Mouse (Mus musculus) urinary bladder, postnatal 14 days (tissue): ENCODE results near the gene Tsc1.

Experiments used
- DNase-seq: peaks from one replicate; pipeline ENCODE4 v3.0.0; 2021; ENCODE audit warnings: low spot score

Gene Tsc1

DNA sequence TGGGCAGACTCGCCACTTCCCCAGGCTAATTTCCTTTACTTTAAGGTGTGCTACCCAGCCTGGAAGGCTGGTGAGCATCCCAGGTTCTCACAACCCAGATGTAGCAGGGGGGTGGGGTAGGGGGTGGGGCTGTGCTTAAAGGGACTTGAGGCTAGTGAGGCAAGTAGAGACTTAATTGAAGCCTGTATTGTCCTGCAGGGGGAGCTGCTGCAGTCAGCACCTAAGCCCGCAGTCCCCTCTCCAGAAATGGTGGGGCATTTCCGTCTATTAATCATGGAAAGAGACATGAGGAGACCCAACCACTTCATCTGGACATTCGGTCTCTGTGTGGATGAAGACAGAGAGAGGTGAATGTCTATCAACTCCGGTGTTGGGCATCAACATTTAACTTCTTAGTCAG, 24.7 kb upstream of the Tsc1 start:
- DNase-seq: no peak

DNA sequence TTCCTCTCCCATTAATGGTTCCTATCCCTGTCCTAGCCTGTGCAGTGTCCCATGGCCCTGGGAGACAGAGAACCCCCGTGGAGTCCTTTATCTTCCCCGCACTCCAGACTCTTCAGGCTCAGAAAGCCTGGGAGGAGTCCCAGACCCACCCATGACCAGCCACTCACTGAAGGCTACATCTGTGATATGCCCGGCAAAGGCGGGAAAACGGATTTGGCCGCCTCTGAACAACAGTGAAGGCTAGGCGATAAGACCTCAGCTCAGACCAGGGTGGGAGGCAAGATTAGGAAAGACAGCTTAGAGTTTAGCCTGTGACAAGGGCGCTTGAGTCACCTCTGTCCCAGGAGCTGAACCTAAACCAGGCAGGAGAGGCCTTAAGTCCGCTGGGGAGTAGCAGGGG, 24.2 kb upstream of the Tsc1 start:
- no peak for DNase-seq

DNA sequence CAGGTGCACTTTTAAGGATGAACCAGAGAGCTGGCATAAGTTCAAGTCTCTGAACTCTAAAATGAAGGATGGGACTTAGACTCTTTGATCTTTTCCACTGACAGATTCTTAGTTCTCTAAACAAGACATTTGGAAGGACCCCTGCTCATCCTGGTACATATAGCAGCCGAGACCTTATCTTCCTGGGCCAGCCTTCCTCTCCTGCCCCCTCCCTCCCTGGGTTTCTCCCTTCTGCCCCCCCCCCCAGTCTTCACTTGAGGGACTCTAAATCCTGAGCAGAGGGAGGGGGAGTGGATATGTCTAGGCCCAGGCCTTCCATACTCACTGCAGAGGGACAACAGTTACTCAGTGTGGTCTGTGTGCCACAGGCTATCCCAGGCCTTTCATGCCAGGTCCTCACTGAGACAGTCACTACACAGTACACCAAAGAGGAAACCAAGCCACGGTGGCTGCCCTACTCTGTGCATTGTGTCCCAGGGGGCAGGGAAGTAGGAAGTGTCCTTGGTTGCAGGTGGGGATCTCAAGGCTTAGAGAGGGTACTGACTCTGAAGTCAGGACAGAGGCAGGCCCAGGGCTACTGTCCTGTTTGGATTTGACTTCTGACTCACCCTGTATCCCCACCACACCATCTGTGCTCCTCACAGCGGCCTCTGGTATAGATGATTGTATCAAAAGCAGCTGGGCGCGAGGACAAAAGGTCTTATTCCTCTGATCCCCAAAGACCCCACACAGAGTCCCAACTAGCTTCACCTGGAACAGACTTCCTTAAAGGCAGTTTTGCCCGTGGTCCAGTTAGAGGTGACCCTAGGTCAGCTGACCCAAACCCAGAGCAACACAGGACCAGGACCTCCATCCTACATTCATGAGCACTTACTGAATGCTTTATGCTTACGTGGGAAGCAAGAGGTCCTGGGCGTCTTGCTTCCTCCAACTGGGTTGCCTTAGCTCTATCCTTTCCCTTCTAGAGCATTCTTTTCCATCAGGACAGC, 23.2 kb upstream of the Tsc1 start:
- no peak for DNase-seq

DNA sequence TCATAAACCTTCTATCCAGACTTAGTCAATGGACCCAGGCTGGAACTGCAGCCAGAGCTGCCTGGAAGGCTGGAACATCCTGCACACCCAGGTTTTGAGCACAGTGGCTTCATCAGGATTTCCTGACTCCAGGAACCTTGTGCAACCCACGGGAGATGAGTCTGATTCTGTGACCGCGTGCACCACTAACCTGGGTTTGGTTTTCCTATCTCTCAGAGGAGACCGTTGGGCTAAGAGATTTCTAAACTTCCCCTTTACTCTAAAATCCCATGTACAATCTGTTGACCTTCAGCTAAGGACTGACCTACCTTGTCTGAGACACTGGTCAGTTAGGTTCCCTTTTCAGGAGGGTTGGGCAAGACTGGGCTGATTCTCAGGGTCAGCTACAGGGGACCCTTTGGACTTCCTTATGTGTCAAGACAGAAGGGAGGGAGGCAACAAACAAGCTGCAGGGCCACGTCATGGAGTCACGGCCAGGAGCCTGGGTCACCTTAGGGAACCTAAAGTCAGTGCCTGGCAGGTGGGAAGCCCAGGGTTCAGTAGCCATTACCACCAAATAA, 22.2 kb upstream of the Tsc1 start:
- DNase-seq: no peak

DNA sequence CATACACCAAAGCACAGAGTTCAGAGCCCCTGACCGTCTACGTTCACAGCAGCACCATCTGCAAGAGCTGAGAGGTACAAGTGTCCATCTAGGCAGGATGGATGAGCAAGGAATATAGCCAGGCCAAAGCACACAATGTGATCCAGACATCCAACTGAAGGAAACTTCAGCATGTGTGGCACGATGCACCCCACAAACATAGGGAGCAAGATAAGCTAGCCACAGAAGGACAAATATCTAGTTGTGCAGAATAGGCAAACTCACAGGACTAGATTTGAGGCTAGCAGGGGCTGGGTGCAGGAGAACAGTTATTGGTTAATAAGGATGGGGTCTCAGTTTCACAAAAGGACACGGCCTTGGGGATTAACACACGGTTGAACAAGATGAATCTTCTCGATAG, 21.7 kb upstream of the Tsc1 start:
- no peak for DNase-seq

DNA sequence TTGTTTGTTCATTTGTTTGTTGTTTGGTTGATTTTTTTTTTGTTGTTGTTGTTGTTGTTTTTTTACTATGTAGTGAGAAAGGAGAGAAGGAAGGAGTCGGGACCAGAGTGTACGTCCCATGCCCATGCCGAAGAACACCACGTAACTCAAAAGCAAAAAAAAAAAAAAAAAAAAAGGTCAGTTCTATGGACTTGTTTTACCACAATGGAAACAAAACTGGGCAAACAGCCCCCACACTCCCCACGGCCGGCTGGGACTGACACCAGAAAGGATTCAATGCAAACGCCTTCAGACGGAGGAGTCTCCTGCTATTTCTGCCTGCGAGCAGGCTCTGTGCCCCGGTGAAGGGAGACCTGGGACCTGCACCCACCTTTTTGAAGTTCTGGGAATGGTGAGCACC, 20.5 kb upstream of the Tsc1 start:
- DNase-seq: no peak

DNA sequence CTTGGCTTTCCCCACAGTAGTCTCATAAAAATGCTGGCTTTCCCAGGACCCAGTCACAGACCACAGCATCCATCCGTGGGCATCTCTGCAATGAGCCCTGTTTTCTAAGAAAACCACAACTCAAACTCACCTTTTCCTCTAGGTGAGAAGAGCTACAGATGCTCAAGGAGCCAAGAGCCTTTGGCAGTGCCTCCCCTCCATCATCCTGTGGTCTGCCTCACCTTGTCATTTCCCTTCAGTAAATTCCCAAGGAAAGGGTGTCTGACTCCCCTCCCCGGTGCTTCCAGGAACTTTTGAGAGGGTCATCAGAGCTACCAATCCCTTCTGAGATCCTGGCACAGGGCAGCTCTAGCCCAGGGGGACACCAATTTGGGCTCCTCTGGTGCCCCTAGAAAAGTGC, 19.9 kb upstream of the Tsc1 start:
- no peak for DNase-seq

DNA sequence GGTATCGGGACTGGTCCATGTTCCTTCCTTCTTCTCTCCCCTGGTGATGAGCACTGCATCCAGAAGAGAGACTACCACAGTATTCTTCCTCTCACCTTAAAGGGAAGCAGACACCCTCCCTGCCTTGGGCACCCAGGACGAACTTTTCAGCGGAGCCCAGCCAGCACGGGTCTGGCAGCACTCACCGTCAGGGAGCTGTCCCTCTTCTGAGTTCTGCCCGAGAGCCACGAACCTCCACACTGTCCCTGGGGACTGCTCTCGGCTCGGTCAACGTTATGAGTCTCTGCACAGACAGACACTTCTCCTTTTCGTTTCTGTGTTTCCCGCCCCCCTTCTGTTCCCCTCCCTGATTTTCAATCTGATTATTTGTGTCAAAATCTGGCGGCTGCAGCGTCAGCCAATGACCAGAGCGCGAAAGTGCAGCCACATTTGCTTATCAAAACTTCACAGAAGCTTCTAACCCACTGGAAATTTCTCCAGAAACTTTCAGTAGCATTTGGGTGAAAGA, 19.3 kb upstream of the Tsc1 start, which contains the start of gene Gfi1b:
Gene Gfi1b, minus strand, starts transcription at position 319 of the 508 bp plus-strand sequence.
- no peak for DNase-seq

DNA sequence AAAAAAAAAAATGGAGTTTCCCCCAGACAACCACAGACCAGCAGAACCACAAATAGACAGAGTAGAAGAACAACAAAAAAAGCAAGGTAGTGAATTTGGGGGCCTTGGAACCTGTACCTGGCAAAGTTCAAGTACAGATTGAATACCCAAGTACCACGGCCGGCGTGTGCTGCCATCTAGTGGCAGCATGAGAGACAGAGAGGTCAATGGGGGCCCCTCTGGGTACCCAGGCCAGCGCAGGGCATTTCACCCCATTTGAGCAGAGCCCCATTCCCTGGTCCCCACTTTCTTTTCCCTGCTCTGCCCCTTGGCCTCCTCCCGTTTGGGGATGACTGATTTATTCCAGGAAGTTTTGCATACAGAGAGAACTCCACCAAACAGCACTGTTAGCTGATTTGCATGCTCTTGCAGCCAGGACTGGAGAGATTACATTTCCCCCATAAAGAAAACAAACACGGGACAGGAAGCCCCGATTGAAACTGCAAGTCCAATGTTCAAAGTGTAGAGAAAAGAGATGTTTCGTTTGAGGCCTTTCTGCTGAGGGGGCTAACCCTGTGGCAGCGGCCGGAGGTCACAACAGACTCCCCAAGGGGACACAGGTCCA, 18.4 kb upstream of the Tsc1 start:
- DNase-seq: peak; percentile 15

DNA sequence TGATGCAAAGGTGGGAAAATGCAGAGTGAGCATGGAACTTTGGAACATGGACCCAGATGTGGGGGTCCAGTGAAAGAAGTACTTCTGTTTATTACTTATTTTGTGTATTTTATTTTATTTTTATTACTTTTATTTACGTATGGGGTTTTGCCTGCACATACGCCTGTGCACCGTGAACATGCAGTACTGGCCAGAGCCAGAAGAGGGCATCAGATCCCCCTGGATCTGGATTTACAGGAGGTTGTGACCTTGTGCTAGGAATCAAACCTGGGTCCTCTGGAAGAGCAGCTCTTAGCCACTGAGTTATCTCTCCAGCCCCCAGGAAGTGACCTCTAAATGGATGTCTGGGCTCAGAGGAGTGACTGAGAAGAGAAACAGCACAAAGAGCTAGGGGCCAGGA, 16.2 kb upstream of the Tsc1 start:
- no peak for DNase-seq

DNA sequence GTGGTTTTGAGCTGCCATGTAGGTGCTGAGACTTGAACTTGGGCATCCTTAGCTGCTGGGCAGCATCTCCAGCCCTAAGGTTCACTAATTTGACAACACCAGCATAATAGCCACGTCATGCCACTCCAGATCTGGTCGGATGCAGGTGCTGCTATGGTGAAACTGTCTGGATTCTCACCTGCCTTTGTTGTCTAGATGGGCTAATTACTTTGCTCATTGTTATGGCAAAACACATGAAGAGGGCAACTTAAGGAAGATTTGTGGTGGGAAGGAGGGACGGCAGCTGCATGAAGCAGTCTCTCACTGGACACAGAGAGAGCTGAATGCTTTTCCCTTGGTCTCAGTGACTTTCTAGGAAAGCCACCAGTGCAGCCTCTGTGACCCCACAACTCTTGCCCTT, 15.0 kb upstream of the Tsc1 start:
- DNase-seq: no peak

DNA sequence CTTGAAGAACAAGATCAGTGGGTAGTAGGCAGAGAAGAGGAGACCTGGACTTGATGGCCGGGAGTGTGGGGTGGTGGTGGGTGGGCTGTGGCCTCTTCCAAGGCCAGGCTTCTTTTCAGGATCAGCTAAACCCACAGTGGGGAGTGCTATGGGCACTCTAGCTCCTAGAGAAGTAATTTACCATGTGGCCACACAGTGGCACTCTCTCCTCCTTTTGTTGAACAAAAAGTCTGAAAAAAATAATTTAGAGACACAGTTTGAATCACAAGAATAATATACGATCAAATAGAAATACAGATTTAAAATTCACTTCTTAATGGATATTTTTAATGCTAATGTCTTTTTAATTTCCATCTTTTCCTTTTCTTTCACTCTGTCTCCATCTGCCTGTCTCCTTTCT, 13.0 kb upstream of the Tsc1 start:
- no peak for DNase-seq

DNA sequence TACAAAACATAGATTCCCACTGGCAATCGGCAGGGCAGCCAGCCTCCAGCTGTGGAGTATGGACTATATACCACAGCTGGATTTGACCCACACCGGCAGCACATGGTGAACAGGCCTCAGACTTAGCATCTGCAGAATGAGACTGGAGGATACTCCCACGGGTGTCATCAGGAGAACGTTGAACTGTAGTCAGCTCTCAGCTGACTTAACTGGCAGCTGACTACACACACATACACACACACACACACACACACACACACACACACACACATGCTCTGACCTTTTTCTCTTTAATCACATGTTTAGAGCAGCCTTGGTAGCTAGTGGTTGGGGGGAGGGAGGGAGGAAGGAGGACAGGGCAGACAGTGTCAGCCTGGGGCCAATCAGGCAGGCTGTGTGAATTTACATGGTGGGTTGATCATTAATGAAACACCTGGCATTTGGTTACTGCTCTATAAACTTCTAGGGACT, 11.1 kb upstream of the Tsc1 start:
- DNase-seq: no peak

DNA sequence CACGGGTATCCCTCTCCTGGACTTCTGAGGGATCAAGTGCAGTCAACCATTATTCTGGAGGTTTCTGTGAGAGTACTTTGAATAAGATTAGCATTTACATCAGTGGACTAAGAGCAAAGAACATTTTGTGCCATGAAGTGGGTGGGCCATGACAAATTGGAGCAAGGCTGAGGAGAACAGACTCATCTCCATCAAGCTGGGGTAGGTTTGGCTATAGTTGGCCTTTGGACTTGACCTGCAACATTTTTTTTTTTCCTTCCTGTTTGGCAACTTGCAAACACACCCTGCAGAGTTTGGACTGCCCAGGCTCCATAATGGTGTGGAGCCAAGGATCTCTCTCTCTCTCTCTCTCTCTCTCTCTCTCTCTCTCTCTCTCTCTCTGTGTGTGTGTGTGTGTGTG, 8.4 kb upstream of the Tsc1 start:
- DNase-seq: no peak

DNA sequence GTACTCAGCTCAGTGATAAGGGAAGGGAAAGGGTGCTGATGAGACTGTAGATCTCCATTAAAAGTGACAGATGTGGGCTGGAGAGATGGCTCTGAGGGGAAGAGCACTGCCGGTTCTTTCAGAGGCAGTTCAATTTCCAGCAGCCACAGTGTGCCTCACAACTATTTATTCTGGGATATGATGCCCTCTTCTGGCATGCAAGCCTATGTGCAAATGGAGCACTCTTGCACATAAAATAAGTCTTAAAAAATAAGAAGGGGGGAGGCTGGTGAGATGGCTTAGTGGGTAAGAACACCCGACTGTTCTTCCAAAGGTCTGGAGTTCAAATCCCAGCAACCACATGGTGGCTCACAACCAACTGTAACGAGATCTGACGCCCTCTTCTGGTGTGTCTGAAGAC, 7.9 kb upstream of the Tsc1 start:
- no peak for DNase-seq

DNA sequence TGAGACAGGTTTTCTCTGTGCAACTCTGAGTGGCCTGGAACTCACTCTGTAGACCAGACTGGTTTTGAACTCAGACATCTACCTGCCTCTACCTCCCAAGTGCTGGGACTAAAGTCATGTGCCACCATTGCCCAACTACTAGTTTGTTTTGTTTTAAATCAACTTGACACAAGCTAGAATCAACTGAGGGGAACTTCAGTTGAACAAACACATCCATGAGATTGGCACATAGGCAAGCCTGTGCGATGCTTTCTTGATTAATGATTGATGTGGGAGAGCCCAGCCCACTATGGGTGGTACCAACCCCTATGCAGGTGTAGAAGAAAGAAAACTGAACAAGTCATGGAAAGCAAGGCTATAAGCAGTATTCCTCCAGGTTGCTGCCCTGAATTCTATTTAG, 5.8 kb upstream of the Tsc1 start:
- no peak for DNase-seq

DNA sequence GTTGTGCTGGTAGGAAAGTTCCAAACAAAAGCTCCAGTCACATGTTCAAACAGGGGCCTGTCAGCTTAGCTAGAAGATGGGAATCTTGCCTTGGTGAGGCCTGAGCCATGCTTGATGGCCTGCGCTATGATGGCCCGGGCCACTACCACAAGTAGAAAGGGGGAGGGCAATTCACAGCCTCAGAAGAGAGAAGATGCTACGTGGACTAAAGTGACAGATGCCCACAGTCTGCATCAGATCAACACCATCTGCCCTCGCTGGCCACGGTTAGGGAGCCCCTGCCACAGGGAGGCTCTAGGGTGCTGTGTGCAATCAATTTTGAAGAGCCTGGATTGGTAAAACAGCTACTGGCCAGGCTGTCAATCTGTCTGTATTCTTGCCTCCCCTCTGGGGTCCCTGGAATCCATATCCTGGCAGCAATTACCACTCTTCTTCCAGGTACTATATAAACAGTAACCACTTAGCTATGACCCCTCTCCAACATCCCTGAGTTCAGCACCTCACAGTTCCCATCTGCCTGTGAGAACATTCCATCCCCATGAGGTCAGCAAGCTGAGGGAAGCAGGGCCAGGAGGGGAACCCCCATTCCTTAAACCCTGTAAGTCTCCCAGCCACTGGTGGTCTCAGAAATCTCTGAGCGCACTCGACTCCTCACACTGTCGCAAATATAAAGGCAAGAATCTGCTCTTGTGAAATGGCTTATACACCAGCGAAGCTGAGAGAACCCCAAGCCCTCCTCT, 3.8 kb upstream of the Tsc1 start:
- no peak for DNase-seq

DNA sequence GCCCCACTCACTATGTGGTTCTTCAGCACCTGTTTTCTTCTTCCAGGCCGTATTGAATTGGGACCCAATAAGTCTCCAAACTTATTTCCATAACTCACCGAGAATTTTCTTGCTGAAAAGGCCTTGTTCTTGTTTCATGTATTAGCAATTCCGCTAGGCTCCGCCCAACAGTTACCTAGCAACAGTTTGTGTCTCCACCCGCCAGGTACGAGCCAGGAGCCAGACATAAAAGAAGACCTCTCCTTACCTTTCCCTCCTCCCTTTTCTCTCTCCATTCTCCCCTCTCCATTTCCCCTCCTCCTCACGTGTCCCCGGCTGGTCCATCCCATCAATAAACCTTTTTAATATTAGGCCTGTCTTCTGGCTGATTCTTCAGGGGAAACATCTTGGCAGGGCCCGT, 2.7 kb upstream of the Tsc1 start:
- DNase-seq: peak; percentile 14

DNA sequence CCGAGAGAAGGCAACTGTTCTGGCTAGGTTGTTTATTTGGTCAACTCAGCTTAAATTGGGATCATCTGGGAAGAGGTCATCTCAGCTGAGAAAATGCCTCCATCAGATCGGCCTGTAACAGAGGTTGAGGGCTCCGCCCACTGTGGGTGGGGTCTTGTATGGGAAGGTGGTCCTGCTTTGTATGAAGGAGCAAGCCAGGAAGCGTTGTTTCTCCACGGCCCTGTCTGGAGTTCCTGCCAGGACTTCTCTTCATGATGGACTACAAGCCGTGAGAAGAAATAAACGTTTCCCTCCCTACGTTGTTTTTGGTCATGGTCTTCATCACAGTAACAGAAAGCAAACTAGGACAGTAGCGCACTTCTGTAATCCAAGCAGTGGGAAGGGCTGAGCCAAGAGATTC, 2.1 kb upstream of the Tsc1 start:
- peak; percentile 12 for DNase-seq

DNA sequence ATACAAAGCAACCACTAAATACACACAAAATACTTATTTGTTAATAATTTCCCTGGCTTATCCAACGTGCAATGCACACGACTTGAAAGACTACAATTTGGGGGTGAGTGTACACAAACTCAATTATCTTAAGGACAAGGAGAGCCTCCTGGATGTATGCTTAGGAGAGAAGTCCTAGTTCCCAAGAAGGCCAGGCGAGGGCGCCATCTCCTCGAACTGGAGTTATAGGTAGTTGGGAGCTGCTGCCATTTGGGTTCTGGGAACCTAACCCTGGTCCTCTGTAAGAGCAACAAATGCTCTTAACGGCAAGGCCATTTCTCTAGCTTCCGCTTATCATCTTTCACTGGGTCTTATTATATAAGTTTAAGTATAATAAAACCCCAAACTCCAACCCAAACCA, 1.2 kb upstream of the Tsc1 start:
- peak; percentile 20 for DNase-seq

DNA sequence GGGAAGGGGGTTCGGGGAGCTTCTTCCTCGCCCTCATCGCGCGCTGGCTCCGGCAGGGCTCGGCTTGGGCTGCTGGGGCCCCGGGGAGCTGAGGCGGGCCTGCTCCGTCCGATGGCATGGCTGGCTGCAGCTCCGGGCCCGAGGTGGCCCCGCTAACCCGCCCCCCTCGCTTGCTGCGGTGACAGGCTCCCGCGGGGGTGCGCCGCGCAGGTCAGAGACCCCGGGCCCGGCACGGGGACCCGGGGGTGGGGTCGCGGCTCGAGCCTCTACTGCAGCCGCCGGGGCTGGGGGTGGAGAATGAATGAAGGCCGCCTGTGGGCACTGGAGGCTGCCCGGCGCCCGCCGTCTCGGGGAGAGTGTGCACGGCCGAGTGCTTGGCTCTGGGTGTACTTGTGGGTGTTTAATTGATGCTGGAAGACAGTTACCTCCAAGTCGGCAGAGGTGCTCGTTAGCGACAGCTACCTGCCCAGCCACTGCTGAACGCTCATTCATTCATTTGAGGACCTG, 460 bp downstream of the Tsc1 start:
- no peak for DNase-seq

DNA sequence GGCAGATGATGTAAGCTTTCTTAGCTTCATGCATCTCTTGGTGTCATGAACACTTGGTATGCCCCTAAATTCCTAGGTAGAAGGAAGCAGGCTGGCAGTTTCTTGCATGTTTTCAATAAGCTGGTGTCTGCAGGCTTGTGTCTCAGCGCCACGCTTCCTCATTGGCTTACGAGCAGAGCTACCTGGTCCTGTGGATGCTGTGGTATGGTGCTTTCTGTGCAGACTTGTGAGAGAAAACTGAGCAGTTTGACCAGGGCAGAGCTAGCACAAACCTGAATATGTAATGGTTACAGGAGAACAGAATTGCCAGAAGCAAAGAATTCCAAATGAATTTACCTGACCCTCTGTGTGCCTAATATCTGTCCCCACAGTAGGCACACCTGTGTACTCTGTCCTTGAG, 2.1 kb downstream of the Tsc1 start:
- no peak for DNase-seq
